ENCODE assay signal across 8 mouse cellular contexts in the genomic region with DNA sequence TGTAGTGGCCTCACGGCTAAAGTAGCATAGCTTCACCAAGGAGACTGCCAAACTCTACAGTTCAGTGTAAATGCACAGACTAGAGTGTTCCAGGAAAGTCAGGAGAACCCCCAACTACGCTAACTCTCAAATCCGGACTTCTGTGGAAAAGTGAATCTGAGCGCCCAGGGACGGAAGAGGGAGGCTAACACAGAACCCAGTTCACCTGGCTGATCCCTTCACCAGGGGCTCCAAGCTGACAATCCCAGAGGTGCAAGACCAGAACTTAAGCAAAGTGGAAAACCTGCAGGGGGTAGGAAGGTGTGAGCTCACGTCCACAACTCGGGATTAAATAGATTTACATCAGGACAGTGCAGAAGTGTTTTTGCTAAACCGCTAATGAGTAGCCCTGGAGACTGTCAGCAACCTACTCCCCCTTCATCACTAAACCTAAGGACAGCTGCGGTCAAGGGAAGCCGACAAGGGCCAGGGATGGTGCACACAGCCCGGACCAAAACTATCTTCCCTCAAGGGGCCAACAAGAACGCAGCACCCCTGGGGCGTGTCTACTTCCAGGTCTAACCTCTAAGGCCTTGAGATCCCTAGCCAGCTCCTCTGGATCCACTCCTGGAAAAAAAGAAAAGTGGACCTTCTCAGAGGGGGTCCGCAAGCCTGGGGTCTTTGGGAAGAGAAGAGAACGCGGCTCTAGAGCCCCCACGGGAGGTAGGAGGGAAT. TPM values are rescaled to one million over a fixed set of nuclear protein-coding genes. Genes with fewer than 3 reads are reported as not detected.
A peak's percentile ranks its signal among the peaks of the same experiment; 100 is the strongest.
DNase-seq lines count a peak whose midpoint lies in the region; ATAC-seq and TF ChIP-seq lines count a peak whose summit lies in the region.

No protein-coding gene starts in this region.

- peak overlapping the region; percentile 60 for H3K4me3 ChIP-seq in left cerebral cortex, adult 2 months
- peak overlapping the region; percentile 58 for H3K4me3 ChIP-seq in forebrain, embryonic 16.5 days (replicated peaks; ENCODE audit: low read length)
- peak overlapping the region; percentile 61 for H3K4me3 ChIP-seq in stomach, embryonic 14.5 days (ENCODE audit: low read depth, low read length)

- ATAC-seq in forebrain, embryonic 16.5 days, result no peak
- ATAC-seq in stomach, embryonic 14.5 days (ENCODE audit: insufficient number of reproducible peaks, insufficient read depth, low FRiP score, low read depth), result no peak

- intact Hi-C loops in left cerebral cortex, adult 2 months (cut with DNase I), result no loop called here
- intact Hi-C loops in left cerebral cortex, postnatal 4 days (cut with DNase I), result no loop called here

- no peaks in the 10 kb centered on the region for H3K27me3 ChIP-seq in forebrain, embryonic 16.5 days (replicated peaks; ENCODE audit: control insufficient read depth, insufficient read depth, low read length)
- H3K27me3 ChIP-seq in stomach, embryonic 14.5 days (ENCODE audit: control insufficient read depth, insufficient read depth, low read length), result no peaks in the 10 kb centered on the region

- no peaks in the 10 kb centered on the region for H3K9me3 ChIP-seq in forebrain, embryonic 16.5 days (ENCODE audit: control insufficient read depth, low read length)
- H3K9me3 ChIP-seq in stomach, embryonic 14.5 days (ENCODE audit: control insufficient read depth, low read depth, low read length), result no peaks in the 10 kb centered on the region

- peak overlapping the region; percentile 65 for H3K9ac ChIP-seq in forebrain, embryonic 16.5 days (replicated peaks; ENCODE audit: low read depth, low read length)
- H3K9ac ChIP-seq in stomach, embryonic 14.5 days (replicated peaks; ENCODE audit: low read depth, low read length), result peak overlapping the region; percentile 82

- peaks cover 10% of the 10 kb centered on the region for H3K4me1 ChIP-seq in forebrain, embryonic 16.5 days (replicated peaks; ENCODE audit: control insufficient read depth, insufficient read depth, low read length)
- H3K4me1 ChIP-seq in stomach, embryonic 14.5 days (ENCODE audit: control insufficient read depth, insufficient read depth, low read length), result peaks cover 11% of the 10 kb centered on the region; the same call in 1 of the 2 replicates

- H3K4me2 ChIP-seq in forebrain, embryonic 16.5 days (ENCODE audit: low read length), result peak overlapping the region; percentile 77
- H3K4me2 ChIP-seq in stomach, embryonic 14.5 days (replicated peaks; ENCODE audit: low read depth, low read length), result peak overlapping the region; percentile 89

- TF ChIP-seq CTCF in left cerebral cortex, adult 2 months (IDR thresholded peaks at IDR 0.05), result no peak

- H3K36me3 ChIP-seq in forebrain, embryonic 16.5 days (ENCODE audit: control insufficient read depth, insufficient read depth), result no peaks in the 10 kb centered on the region
- H3K36me3 ChIP-seq in stomach, embryonic 14.5 days (ENCODE audit: control insufficient read depth, insufficient read depth, low read length), result no peaks in the 10 kb centered on the region

- 0 out of 2 replicates have a peak overlapping the region, but pooled peaks have one; percentile 32 for H3K27ac ChIP-seq in left cerebral cortex, adult 2 months
- H3K27ac ChIP-seq in forebrain, embryonic 16.5 days (ENCODE audit: low read length), result no peak overlapping the region
- H3K27ac ChIP-seq in stomach, embryonic 14.5 days (ENCODE audit: low read length), result peak overlapping the region; percentile 77; the same call in 1 of the 2 replicates

- 11% methylated on average over 17 of the region's 17 CpGs for WGBS in forebrain, embryonic 16.5 days
- WGBS in stomach, embryonic 14.5 days, result 7% methylated on average over 17 of the region's 17 CpGs

- DNase-seq in left cerebral cortex, adult 2 months (ENCODE audit: extremely low spot score in 1 of 2, low spot score in 2 of 2), result no peak
- no peak for DNase-seq in left cerebral cortex, postnatal 4 days
- DNase-seq in ZHBTc4 (ENCODE audit: low read depth, low spot score), result peak; percentile 69
- peak; percentile 61 for DNase-seq in liver
- DNase-seq in cerebellum, adult 9-11 months, result no peak
- no peak for DNase-seq in right cerebral cortex, postnatal 10 days (ENCODE audit: low spot score in 2 of 2)

RNA-seq across cellular contexts. Expression of a gene that starts 0.9 kb away (rescaled TPM):
- 100 to 1,000 TPM in 1 of 2 experiments, 10 to 100 TPM in 1; 97.4 to 102 TPM for total RNA-seq in left cerebral cortex, adult 2 months (2021)
- 10 to 100 TPM; 23.2 to 24.9 TPM for total RNA-seq in left cerebral cortex, postnatal 4 days (2021)
- 19.8 and 20.0 TPM in 2 replicates for polyA plus RNA-seq in forebrain, embryonic 16.5 days (2015; fragmentation: Nextera tagmentation; extraction: Ambion mirVana)
- 53.5 and 55.1 TPM in 2 replicates for polyA plus RNA-seq in stomach, embryonic 14.5 days (2014; fragmentation: Nextera tagmentation; extraction: Ambion mirVana)

RNA-seq across cellular contexts. Expression of a gene that starts 47.2 kb away (rescaled TPM):
- 10 to 100 TPM; 45.5 to 54.9 TPM for total RNA-seq in left cerebral cortex, adult 2 months (2021)
- 10 to 100 TPM; 70.6 to 71.9 TPM for total RNA-seq in left cerebral cortex, postnatal 4 days (2021)
- 107 and 114 TPM in 2 replicates for polyA plus RNA-seq in forebrain, embryonic 16.5 days (2015; fragmentation: Nextera tagmentation; extraction: Ambion mirVana)
- polyA plus RNA-seq in stomach, embryonic 14.5 days (2014; fragmentation: Nextera tagmentation; extraction: Ambion mirVana), result 18.0 and 19.2 TPM in 2 replicates

Comparison
In these comparisons a context has a peak if more than half of its experiments do, and no peak if none do; other contexts are left out.
1. DNase-seq: peak in ZHBTc4 (single experiment) and liver (single experiment); none in left cerebral cortex, adult 2 months (0 of 2), left cerebral cortex, postnatal 4 days (single experiment), cerebellum, adult 9-11 months (single experiment) and right cerebral cortex, postnatal 10 days (0 of 2).
2. Peak in every context shown above with its lines, with median percentiles within 50 percentile points of each other: H3K4me3 ChIP-seq.